Mouse (Mus musculus): ENCODE measurements around the gene Plekha5.

- no peak for TF ChIP-seq CTCF (IDR thresholded peaks at IDR 0.05; ENCODE audit: control insufficient read depth, insufficient read depth, insufficient replicate concordance, low read depth, low read length)
- no peak for TF ChIP-seq POLR2A (IDR thresholded peaks at IDR 0.05; ENCODE audit: control insufficient read depth, low read depth, low read length)
These were observed 60.3 kb downstream of the Plekha5 start for GRCm38 (mm10) chr6:140484170-140484569.

All from testis, adult 2 months (tissue).